Mouse (Mus musculus) hindbrain, embryonic 16.5 days (tissue): ENCODE data around the gene Pdgfa. TPM values are rescaled to one million over a fixed set of nuclear protein-coding genes. Genes with fewer than 3 reads are reported as not detected.

Experiments
- ATAC-seq: fragments of 200-750 bp; cut with Nextera tagmentation; 2 replicates; pipeline ENCODE4 v1.8.0; 2017; ENCODE audit warnings: moderate TSS enrichment, moderate library complexity
- H3K27ac ChIP-seq: fragments of 300-500 bp; sonication (generic); 2 replicates; pipeline ENCODE4 v1.5.1; 2014; ENCODE audit warnings: low read depth, mild to moderate bottlenecking, control low read depth, low read length, moderate library complexity
- H3K27me3 ChIP-seq: fragments of 300-500 bp; sonication (generic); replicated peaks from 2 replicates; pipeline ENCODE4 v1.6.1; 2014; ENCODE audit warnings: low read length; ENCODE audit not compliant: control insufficient read depth, insufficient read depth
- H3K36me3 ChIP-seq: fragments of 300-500 bp; sonication (generic); 2 replicates; pipeline ENCODE4 v1.6.1; 2014; ENCODE audit warnings: mild to moderate bottlenecking, low read length, moderate library complexity, mixed read lengths; ENCODE audit not compliant: control insufficient read depth, insufficient read depth
- H3K4me1 ChIP-seq: fragments of 300-500 bp; sonication (generic); 2 replicates; pipeline ENCODE4 v1.6.1; 2014; ENCODE audit warnings: low read depth, low read length; ENCODE audit not compliant: control insufficient read depth, insufficient read depth
- H3K4me2 ChIP-seq: fragments of 300-500 bp; sonication (generic); 2 replicates; pipeline ENCODE4 v1.6.1; 2014; ENCODE audit warnings: mild to moderate bottlenecking, low read length, control low read depth, moderate library complexity
- H3K4me3 ChIP-seq: fragments of 300-500 bp; sonication (generic); 2 replicates; pipeline ENCODE4 v1.5.1; 2014; ENCODE audit warnings: mild to moderate bottlenecking, low read length, control low read depth, moderate library complexity
- H3K9ac ChIP-seq: fragments of 300-500 bp; sonication (generic); 2 replicates; pipeline ENCODE4 v1.6.1; 2014; ENCODE audit warnings: low read depth, mild to moderate bottlenecking, control low read depth, low read length, moderate library complexity
- H3K9me3 ChIP-seq: fragments of 300-500 bp; sonication (generic); 2 replicates; pipeline ENCODE4 v1.6.1; 2014; ENCODE audit warnings: mild to moderate bottlenecking, low read length, moderate library complexity; ENCODE audit not compliant: control insufficient read depth
- WGBS: fragments of 180-500 bp; shearing (Covaris S2); extraction: QIAGEN DNeasy Blood & Tissue Kit; methylation state at CpG from one replicate; pipeline ENCODE4 v1.1.7; 2014; 5-methylcytosine and 5-hydroxymethylcytosine counted together
- polyA plus RNA-seq: library from polyadenylated mRNA; unstranded; fragments of >200 nt; fragmentation: Nextera tagmentation; extraction: Ambion mirVana; gene quantifications from 2 replicates; pipeline ENCODE4 v1.2.1, GENCODE M21; 2015

Gene Pdgfa
- polyA plus RNA-seq, 1 experiment from 2014 or later, result 33.4 TPM

DNA sequence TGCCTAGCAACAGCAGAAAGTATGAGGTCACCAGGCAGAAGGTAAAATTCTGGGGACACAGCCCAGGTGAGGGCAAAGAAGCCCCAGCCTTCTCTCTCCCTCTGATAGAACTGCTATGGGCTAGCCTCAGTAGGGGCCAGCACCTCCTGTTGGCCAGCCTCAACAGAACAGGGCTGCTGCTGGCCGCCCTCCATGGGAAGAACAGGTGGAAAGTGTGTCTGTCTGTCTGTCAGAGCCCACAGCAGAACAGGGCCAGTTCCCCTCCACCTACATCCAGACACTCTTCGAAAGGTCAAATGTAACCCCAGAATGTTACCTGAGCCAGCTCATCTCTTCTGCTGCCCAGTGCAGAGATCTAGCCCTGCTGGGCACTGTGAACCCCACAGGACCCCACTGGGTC, 45.9 kb downstream of the Pdgfa start:
- H3K36me3 ChIP-seq, result no peaks in the 10 kb centered on the region
- no peak overlapping the region for H3K9ac ChIP-seq
- no peak overlapping the region for H3K4me3 ChIP-seq
- no peak overlapping the region for H3K27ac ChIP-seq
- WGBS, result 91% methylated on average over 2 of the region's 2 CpGs
- H3K27me3 ChIP-seq, result no peaks in the 10 kb centered on the region
- no peaks in the 10 kb centered on the region for H3K9me3 ChIP-seq
- no peak for ATAC-seq
- peaks cover 12% of the 10 kb centered on the region for H3K4me1 ChIP-seq
- no peak overlapping the region for H3K4me2 ChIP-seq

DNA sequence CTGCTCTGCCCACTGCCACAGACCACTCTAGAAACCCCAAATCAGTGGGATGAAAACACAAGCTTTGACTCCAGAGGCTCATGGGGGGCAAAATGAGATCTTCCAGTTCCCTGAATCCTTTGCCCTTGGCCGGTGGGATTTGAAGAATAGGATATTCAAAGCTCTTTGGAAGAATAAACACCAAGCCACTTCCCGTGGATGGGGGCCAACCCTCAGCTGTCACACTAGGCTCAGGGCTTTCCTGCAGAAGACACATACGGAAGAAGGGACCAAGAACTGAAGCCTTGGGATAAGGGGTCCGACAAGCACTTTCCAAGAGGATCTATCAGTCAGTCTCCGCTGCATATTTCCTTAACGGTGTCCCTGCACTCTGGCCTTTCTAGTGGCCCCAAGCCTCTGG, 48.0 kb downstream of the Pdgfa start:
- WGBS, result 66% methylated on average over 6 of the region's 6 CpGs
- Histone ChIP-seq H3K9me3 (no peaks in the 10 kb centered on the region), H3K4me2 (no peak overlapping the region), H3K27ac (no peak overlapping the region), H3K36me3 (no peaks in the 10 kb centered on the region), H3K9ac (no peak overlapping the region), H3K4me3 (no peak overlapping the region), H3K4me1 (peaks cover 12% of the 10 kb centered on the region), H3K27me3 (no peaks in the 10 kb centered on the region)
- ATAC-seq, result no peak

DNA sequence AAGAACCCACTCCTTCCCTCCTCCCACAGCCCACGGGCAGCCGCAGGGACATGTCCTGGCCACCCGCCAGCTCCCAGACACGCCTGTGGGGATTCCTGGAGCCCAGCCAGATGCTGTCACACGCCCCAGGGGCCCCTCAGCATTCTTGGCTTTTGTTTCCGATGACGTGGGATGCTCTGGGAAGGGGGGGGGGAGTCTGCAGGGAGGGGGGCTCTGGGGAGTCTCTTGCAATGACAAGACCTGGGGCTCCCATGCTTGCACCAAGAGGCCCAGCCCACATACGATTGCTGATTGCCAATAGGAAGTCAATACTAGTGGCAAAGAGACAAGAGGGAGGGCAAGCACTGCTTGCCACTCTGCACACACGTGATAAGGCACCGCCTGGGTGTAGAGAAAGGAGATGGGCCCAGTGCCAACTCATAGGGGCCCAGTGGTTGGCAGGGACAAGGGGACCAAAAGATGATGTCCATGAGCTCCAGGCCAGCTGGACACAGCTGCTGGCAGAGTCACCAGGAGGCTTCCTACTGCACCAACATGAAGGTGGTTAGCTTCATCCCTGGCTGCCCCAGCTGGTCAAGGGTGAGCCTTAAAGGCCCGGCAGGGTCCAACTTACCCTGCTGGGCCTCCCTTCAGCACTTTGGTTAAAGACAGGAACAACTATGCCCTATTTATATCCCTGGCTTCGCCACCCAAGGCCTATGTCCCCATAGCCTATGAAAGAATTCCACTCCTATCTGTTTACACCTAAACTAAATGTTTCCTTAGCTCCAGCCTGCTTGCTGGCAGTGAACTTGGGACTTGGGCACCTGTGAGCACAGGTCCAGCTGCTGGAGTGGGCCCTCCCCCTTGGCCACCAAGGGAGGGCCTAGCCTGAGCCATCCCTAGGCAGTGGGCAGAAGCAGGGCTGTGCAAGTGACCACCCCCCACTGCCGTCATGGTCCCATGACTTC, 48.9 kb downstream of the Pdgfa start:
- Histone ChIP-seq H3K9ac (no peak overlapping the region), H3K9me3 (no peaks in the 10 kb centered on the region), H3K4me1 (peaks cover 10% of the 10 kb centered on the region), H3K27ac (no peak overlapping the region), H3K27me3 (no peaks in the 10 kb centered on the region), H3K4me2 (no peak overlapping the region), H3K36me3 (no peaks in the 10 kb centered on the region), H3K4me3 (no peak overlapping the region)
- peak; percentile 45; the same call in 1 of the 2 replicates for ATAC-seq
- WGBS, result 19% methylated on average over 12 of the region's 13 CpGs

DNA sequence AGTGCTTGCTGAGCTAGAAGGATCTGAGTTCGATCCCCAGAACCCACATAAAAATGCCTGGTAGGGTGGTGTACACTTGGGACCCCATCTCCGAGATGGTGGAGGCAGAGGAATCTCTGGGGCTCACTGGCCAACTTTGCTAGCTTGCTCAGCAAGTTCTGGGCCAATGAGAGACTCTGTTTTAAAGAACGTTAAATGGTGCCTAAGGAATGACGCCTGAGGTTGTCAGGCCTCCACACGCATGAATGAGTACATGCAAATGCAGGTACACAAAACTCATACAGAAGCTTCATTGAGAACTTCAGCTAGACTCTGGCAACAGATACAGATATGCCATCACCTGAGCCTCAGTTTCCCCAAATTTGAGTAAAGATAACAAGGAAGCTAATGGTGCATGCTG, 49.7 kb downstream of the Pdgfa start:
- Histone ChIP-seq H3K27ac (no peak overlapping the region), H3K9me3 (no peaks in the 10 kb centered on the region), H3K4me1 (peaks cover 10% of the 10 kb centered on the region), H3K4me2 (no peak overlapping the region), H3K27me3 (no peaks in the 10 kb centered on the region), H3K9ac (no peak overlapping the region), H3K4me3 (no peak overlapping the region), H3K36me3 (no peaks in the 10 kb centered on the region)
- WGBS, result 51% methylated on average over 5 of the region's 5 CpGs
- no peak for ATAC-seq

DNA sequence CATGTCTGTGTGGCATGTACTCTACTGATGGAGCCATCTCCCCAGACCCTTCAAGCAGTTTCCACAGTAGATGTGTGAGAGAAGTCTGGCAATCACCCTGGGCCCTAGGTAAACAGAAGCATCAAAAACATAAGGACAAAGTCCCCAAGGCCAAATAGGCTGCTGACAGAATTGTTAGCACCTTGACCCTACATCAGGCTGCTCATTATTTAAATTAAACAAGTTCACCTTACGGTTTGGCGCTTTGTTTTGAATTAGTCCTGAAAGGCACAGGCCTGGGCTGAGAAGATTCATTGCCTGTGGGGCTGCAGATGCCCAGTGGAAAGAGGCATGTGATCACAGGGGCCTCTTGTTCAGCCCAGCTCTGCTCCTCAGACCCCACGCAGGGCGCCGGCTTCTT, 50.2 kb downstream of the Pdgfa start:
- H3K9me3 ChIP-seq, result no peaks in the 10 kb centered on the region
- H3K4me3 ChIP-seq, result no peak overlapping the region
- peaks cover 10% of the 10 kb centered on the region for H3K4me1 ChIP-seq
- H3K4me2 ChIP-seq, result no peak overlapping the region
- H3K27ac ChIP-seq, result no peak overlapping the region
- ATAC-seq, result no peak
- no peak overlapping the region for H3K9ac ChIP-seq
- H3K36me3 ChIP-seq, result no peaks in the 10 kb centered on the region
- WGBS, result 66% methylated on average over 5 of the region's 5 CpGs
- H3K27me3 ChIP-seq, result no peaks in the 10 kb centered on the region

DNA sequence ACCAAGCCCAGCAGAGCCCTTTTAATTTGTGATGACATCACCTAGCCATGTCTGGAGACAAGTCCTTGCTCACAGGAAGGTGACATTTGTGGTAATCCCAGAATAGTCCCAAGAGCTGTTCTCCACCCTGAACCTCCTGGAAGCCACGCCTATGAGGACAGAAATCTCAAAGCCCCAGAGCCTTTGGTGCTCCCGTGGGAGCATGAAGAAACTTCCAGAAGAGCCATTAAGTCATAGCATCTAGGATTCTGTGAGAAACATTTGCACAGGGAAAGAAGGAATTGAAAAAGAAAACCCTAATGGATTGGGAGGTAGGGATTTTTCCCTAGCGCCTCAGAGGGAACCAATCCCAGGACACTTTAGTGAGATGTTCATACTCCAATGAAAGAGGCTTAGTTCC, 52.2 kb downstream of the Pdgfa start:
- no peaks in the 10 kb centered on the region for H3K27me3 ChIP-seq
- H3K36me3 ChIP-seq, result no peaks in the 10 kb centered on the region
- no peak overlapping the region for H3K27ac ChIP-seq
- 89% methylated on average over 3 of the region's 3 CpGs for WGBS
- no peak overlapping the region for H3K4me3 ChIP-seq
- H3K4me2 ChIP-seq, result no peak overlapping the region
- H3K9ac ChIP-seq, result no peak overlapping the region
- H3K9me3 ChIP-seq, result no peaks in the 10 kb centered on the region
- peaks cover 10% of the 10 kb centered on the region for H3K4me1 ChIP-seq
- no peak for ATAC-seq

DNA sequence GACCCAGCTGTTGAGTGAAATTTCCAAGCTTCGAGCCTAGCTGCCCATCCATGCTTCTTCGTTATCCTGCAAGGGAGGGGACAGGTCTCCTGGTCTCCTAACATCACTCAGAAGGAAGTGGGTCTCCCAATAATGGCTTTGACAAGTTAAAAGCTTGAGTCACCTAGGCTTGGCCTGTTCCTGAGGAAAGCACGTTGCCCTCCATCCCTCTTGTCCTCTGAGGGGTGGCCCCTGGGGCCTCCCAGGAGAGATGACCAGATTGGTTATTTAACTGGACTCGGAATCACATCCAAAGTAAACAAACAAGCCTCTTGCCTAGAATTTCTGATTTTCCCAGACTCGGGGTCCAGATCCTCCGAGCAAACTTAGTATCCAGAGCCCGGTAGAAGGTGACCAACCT, 52.6 kb downstream of the Pdgfa start:
- WGBS, result 89% methylated on average over 7 of the region's 7 CpGs
- Histone ChIP-seq H3K4me3 (no peak overlapping the region), H3K27ac (no peak overlapping the region), H3K9ac (no peak overlapping the region), H3K4me1 (peaks cover 10% of the 10 kb centered on the region), H3K36me3 (no peaks in the 10 kb centered on the region), H3K4me2 (no peak overlapping the region), H3K9me3 (no peaks in the 10 kb centered on the region), H3K27me3 (no peaks in the 10 kb centered on the region)
- ATAC-seq, result no peak

DNA sequence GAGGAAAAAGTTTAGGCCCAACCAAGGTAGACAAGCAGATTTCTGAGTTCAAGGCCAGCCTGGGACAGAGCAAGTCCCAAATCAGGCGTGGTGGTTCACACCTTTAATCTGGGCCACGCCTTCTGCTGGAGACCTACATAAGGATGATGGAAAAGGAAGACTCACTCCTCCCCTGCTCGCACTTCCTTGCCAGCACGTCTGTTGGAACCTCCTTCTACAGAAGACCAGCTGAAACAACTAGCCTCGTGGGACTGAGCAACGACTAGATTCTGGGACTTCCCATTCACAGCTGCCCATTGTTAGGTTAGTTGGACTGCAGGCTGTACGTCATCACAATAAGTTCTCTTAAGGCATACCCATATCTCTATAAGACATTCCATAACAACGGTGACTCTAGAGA, 55.3 kb downstream of the Pdgfa start:
- Histone ChIP-seq H3K4me2 (no peak overlapping the region), H3K4me3 (no peak overlapping the region), H3K9ac (no peak overlapping the region), H3K9me3 (no peaks in the 10 kb centered on the region), H3K27me3 (no peaks in the 10 kb centered on the region), H3K4me1 (no peaks in the 10 kb centered on the region), H3K36me3 (no peaks in the 10 kb centered on the region), H3K27ac (no peak overlapping the region)
- whole genome bisulfite sequencing, result 79% methylated on average over 8 of the region's 8 CpGs
- no peak for ATAC-seq

DNA sequence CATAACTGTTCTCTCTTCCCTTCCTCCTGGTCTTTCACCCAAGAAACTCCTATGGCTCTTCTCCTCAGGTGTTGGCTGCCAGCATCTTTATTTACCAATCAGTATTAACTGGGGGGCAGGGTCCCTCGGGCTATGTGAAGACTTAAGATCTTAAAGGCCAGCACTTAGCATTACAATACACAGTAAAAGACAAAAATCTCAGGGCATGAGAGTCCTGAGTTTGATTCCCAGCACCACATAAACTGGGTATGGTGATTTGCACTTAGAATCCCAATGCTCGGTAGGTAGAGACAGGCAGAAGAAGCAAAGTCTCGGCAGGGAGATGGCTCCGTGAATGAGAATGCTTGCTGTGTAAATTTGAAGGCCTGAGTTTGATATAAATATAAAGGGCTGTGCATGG, 56.6 kb downstream of the Pdgfa start:
- H3K4me2 ChIP-seq, result no peak overlapping the region
- H3K9ac ChIP-seq, result no peak overlapping the region
- H3K27me3 ChIP-seq, result no peaks in the 10 kb centered on the region
- H3K9me3 ChIP-seq, result no peaks in the 10 kb centered on the region
- no peak overlapping the region for H3K27ac ChIP-seq
- WGBS, result 81% methylated on average over 4 of the region's 4 CpGs
- no peaks in the 10 kb centered on the region for H3K36me3 ChIP-seq
- no peak overlapping the region for H3K4me3 ChIP-seq
- ATAC-seq, result no peak
- no peaks in the 10 kb centered on the region for H3K4me1 ChIP-seq
